Mouse (Mus musculus) heart, postnatal 0 days (tissue): ENCODE measurements around the gene Hcfc1. TPM values are rescaled to one million over a fixed set of nuclear protein-coding genes. Genes with fewer than 3 reads are reported as not detected.

Experiments used
- ATAC-seq: fragments of 200-750 bp; cut with Nextera tagmentation; 2 replicates; pipeline ENCODE4 v1.8.0; 2017; ENCODE audit warnings: low read depth, moderate number of reproducible peaks, moderate library complexity; ENCODE audit not compliant: insufficient read depth
- DNase-seq: peaks from one replicate; pipeline ENCODE4 v3.0.0-alpha.2; 2016; ENCODE audit warnings: low spot score
- H3K27ac ChIP-seq: fragments of 300-500 bp; sonication (generic); 2 replicates; pipeline ENCODE4 v1.5.1; 2014; ENCODE audit warnings: low read depth, mild to moderate bottlenecking
- H3K27me3 ChIP-seq: fragments of 300-500 bp; sonication (generic); 2 replicates; pipeline ENCODE4 v1.6.1; 2014; ENCODE audit warnings: low read length, mixed read lengths; ENCODE audit not compliant: control insufficient read depth, insufficient read depth
- H3K36me3 ChIP-seq: fragments of 300-500 bp; sonication (generic); replicated peaks from 2 replicates; pipeline ENCODE4 v1.6.1; 2014; ENCODE audit warnings: low read length, mixed read lengths; ENCODE audit not compliant: control insufficient read depth, insufficient read depth
- H3K4me1 ChIP-seq: fragments of 300-500 bp; sonication (generic); 2 replicates; pipeline ENCODE4 v1.6.1; 2014; ENCODE audit warnings: antibody characterized with exemption; ENCODE audit not compliant: control insufficient read depth, insufficient read depth
- H3K4me2 ChIP-seq: fragments of 300-500 bp; sonication (generic); 2 replicates; pipeline ENCODE4 v1.6.1; 2014; ENCODE audit warnings: low read depth, mild to moderate bottlenecking, low read length, moderate library complexity
- H3K4me3 ChIP-seq: fragments of 300-500 bp; sonication (generic); 2 replicates; pipeline ENCODE4 v1.5.1; 2014; ENCODE audit warnings: low read depth, low read length
- H3K9ac ChIP-seq: fragments of 300-500 bp; sonication (generic); replicated peaks from 2 replicates; pipeline ENCODE4 v1.6.1; 2014; ENCODE audit warnings: low read depth, low read length, mixed read lengths
- H3K9me3 ChIP-seq: fragments of 300-500 bp; sonication (generic); replicated peaks from 2 replicates; pipeline ENCODE4 v1.6.1; 2016; ENCODE audit warnings: low read length; ENCODE audit not compliant: control insufficient read depth
- CTCF ChIP-seq: IDR thresholded peaks from 2 replicates; pipeline ENCODE4 v1.5.1; 2016; ENCODE audit warnings: antibody characterized with exemption, control low read depth, low read depth
- EP300 ChIP-seq: IDR thresholded peaks from 2 replicates; pipeline ENCODE4 v1.6.1; 2016; ENCODE audit warnings: antibody characterized with exemption, low read depth
- WGBS: fragments of 180-500 bp; shearing (Covaris S2); extraction: QIAGEN DNeasy Blood & Tissue Kit; methylation state at CpG from one replicate; pipeline ENCODE4 v1.1.7; 2014; 5-methylcytosine and 5-hydroxymethylcytosine counted together
- polyA plus RNA-seq: library from polyadenylated mRNA; unstranded; fragments of >200 nt; fragmentation: Nextera tagmentation; extraction: Ambion mirVana; gene quantifications from 2 replicates; pipeline ENCODE4 v1.2.1, GENCODE M21; 2015
- total RNA-seq: library from RNA; depleted of rRNA; stranded (reverse); fragments of >200 nt; gene quantifications from 2 replicates; pipeline ENCODE4 v1.2.3, GENCODE M21; 2014; ENCODE audit warnings: low replicate concordance

Hcfc1 gene
- total and polyA plus RNA-seq, 2 experiments from 2014 or later, result 17.6 to 70.4 TPM

DNA sequence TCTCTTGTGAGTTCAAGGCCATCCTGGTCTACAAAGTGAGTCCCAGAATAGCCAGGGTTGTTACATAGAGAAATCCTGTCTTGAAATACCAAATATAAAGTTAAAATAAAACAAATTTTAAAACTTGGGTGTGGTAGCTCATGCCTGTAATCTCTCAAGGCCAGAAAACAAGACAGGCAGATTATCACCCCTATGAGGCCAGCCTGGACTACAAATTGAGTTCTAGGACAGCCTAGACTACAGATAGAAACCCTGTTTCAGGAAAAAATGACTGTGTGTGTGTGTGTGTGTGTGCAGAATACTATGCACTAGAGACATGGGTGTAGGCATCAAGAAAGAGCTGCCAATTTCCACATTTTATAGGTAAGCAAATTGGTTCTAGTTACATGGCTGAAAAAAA is 4.6 kb upstream of the Hcfc1 start:
- ATAC-seq, result no peak
- Histone ChIP-seq H3K9ac (no peak overlapping the region), H3K27me3 (no peaks in the 10 kb centered on the region), H3K27ac (no peak overlapping the region), H3K4me1 (no peaks in the 10 kb centered on the region), H3K4me3 (no peak overlapping the region), H3K36me3 (no peaks in the 10 kb centered on the region), H3K4me2 (no peak overlapping the region), H3K9me3 (no peaks in the 10 kb centered on the region)
- TF ChIP-seq EP300 (no peak), CTCF (no peak)
- DNase-seq, result no peak

DNA sequence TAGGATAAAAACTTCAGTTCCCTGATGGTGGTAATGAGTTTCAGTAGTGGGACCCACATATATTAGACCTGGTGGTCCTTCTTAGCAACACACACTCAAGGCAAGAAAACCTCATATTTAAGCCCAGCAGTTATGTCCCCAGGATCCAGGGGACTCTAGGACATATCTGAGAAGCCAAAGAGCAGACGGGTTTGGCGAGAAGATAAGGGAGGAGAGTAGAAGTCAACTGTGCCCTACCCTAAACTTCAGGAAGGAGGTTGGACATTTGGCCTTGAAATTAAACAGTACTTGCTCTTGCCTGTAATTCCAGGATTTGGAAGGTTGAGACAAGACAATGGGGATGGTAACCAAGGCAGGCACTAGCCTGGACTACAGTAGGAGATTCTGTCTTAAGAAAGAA is 3.6 kb upstream of the Hcfc1 start:
- Histone ChIP-seq H3K4me3 (no peak overlapping the region), H3K4me2 (no peak overlapping the region), H3K4me1 (0 out of 2 replicates have a peak, but pooled peaks cover 1% of the 10 kb centered on the region), H3K27ac (no peak overlapping the region), H3K27me3 (no peaks in the 10 kb centered on the region), H3K9ac (no peak overlapping the region), H3K9me3 (no peaks in the 10 kb centered on the region), H3K36me3 (no peaks in the 10 kb centered on the region)
- 60% methylated on average over 2 of the region's 2 CpGs for WGBS
- no peak for DNase-seq
- ATAC-seq, result no peak
- no peak for TF ChIP-seq EP300
- TF ChIP-seq CTCF, result no peak

DNA sequence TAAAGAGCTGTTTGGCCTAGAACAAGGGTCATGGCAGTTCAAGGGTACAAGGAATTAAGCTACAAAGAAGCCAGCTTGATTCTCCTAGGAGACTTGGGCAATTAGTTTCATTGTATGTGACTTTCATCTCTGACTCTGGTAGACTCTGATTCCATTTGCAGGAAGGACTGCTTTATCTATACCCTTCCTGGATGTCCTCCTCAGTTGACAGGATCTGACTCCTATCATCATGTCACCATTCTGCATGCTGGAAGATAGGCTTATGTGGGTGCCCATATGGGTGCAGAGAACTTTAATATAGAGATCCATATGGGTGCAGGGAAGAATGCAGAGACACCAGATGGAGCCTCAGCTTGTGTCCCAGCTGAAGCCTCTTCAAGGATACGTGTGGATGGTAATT is 3.0 kb upstream of the Hcfc1 start:
- WGBS, result 75% methylated on average over 1 of the region's 1 CpGs
- Histone ChIP-seq H3K9ac (no peak overlapping the region), H3K4me3 (no peak overlapping the region), H3K27ac (no peak overlapping the region), H3K9me3 (no peaks in the 10 kb centered on the region), H3K36me3 (no peaks in the 10 kb centered on the region), H3K27me3 (no peaks in the 10 kb centered on the region), H3K4me2 (no peak overlapping the region), H3K4me1 (peaks cover 6% of the 10 kb centered on the region; the same call in 1 of the 2 replicates)
- no peak for TF ChIP-seq CTCF
- TF ChIP-seq EP300, result no peak
- no peak for ATAC-seq
- no peak for DNase-seq

DNA sequence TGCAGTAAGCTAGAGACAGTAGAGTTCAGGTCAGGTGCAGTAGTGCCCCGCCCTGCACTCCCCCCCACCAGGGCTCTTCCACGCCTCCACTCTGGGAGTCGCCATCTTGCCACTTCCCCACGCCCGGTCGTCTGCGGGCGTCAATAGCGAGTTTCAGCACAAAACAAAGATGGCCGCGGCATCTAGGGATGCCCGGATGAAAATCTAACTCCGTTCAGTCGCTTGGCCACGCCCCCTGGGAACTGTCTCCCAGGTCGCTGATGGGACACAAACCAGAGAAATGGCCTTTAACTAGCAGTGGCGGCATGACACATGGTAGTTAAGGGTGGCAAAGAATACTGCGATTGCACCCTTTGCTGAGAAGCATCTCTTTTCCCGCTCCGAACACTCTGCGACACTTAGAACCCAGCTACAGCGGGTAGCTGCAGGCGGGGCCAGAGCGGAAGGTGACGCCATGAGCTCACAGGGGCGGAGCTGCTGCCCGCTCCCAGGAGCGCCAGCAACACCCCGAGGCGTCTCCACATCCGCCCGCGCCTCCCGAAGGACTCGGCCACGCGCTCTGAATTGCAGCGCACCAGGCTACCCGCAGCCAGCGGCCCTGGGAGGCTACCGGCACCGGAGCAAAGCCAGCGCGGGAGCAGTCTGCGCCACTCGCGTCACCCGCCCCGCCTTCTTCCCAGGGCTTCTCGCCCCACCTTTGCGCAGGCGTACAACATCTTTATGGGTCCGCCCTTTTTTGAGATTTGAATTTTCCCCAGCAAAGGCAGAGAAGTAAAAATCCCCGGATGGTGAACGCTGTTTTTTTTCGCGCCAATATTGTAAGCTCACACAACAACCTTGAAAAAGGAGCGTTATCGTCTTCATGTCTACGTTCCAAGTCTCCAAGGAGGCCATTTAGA is 1.3 kb upstream of the Hcfc1 start:
- peak; percentile 82 for ATAC-seq
- TF ChIP-seq CTCF (no peak), EP300 (no peak)
- WGBS, result 14% methylated on average over 55 of the region's 60 CpGs

DNA sequence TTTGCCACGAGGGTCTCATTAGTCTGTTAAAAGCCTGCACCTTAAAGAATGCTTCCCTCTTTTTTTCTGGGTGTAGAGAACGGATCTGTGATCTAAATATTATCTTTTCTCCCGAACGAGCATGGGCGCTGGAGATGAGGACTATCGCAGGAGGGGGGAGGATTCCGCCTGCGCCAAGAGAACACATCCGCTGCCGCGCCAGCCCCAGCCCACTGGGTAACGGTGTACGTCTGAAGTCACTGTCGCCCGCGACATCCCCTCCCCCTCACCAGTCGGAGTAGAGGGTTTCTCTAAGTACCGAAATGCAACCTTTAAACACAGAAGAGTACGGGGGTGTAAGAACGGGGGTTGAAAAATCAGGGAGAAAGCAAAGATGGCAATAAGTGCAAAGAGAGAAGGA is 850 bp downstream of the Hcfc1 start:
- H3K9me3 ChIP-seq, result no peaks in the 10 kb centered on the region
- peaks cover 13% of the 10 kb centered on the region for H3K4me1 ChIP-seq
- ATAC-seq, result no peak
- no peak for TF ChIP-seq CTCF
- no peak for TF ChIP-seq EP300
- H3K4me3 ChIP-seq, result peak overlapping the region; percentile 69
- H3K9ac ChIP-seq, result peak overlapping the region; percentile 79
- H3K27ac ChIP-seq, result peak overlapping the region; percentile 96; the same call in 1 of the 2 replicates
- 16% methylated on average over 20 of the region's 20 CpGs for WGBS
- peak overlapping the region; percentile 66 for H3K4me2 ChIP-seq
- no peak for DNase-seq
- no peaks in the 10 kb centered on the region for H3K36me3 ChIP-seq
- H3K27me3 ChIP-seq, result no peaks in the 10 kb centered on the region

More for the DNA sequence above, 1.3 kb upstream of the Hcfc1 start:
- DNase-seq, result peak; percentile 83
- no peaks in the 10 kb centered on the region for H3K36me3 ChIP-seq
- H3K27me3 ChIP-seq, result no peaks in the 10 kb centered on the region
- H3K27ac ChIP-seq, result peak overlapping the region; percentile 96
- H3K9me3 ChIP-seq, result no peaks in the 10 kb centered on the region
- peak overlapping the region; percentile 66 for H3K4me2 ChIP-seq
- peaks cover 13% of the 10 kb centered on the region for H3K4me1 ChIP-seq
- H3K4me3 ChIP-seq, result peak overlapping the region; percentile 69
- H3K9ac ChIP-seq, result peak overlapping the region; percentile 79
